Mouse (Mus musculus) neutrophil, adult 5-6 weeks (primary cell): Measurements from ENCODE around the gene Cntf. TPM values are rescaled to one million over a fixed set of nuclear protein-coding genes. Genes with fewer than 3 reads are reported as not detected.
"Not testable (repeated sequence)": the region's sequence is repeated elsewhere in the genome, so short reads cannot be mapped to it uniquely, and the experiment has no call there.

Source experiments
- ATAC-seq: fragments of 151-379, 151-347 bp; 2 replicates; pipeline ENCODE4 v1.8.0; 2017; ENCODE audit warnings: mild to moderate bottlenecking, moderate TSS enrichment; ENCODE audit not compliant: insufficient number of reproducible peaks, poor library complexity, low FRiP score, severe bottlenecking; ENCODE audit errors: extremely low read depth
- total RNA-seq: library from RNA; stranded (forward); fragments of 200-1000 nt; gene quantifications from 2 replicates; pipeline ENCODE4 v1.2.3, GENCODE M21; 2017

The Cntf gene
- total RNA-seq, 1 experiment from 2014 or later: 2.2 TPM

DNA sequence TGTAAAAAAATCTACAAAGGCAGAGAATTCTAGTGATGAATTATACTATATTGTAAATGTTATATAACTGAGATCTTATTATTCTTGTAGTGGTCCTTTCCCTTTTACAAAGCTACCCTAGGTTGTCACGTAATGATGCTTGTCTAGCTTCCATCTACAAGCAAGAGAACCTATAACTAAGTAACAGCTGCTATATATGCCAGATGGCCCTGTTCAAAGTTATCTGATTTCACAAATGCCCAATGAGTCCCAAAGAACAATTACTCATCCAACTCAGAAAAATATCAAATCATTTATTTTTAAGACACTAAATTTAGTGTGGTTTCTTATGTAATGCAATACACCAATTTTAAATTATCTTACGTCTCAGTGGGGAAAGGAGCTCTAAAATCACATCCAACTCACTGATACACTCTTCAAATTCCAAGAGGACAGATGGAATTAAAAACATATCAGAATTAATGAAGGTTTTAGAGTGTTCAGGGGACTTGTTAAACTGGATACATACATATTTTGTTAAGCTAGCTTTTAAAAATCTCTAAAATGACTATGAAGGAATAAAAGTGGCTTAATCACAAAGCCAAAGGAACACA, 21.5 kb upstream of the Cntf start:
- no peak for ATAC-seq

- no peak for ATAC-seq
These were observed 15.0 kb upstream of the Cntf start for GRCm38 (mm10) chr19:12780437-12780836.

GRCm38 (mm10) chr19:12770888-12771287, 5.5 kb upstream of the Cntf start:
- no peak for ATAC-seq

- ATAC-seq: no peak
These were observed 3.0 kb downstream of the Cntf start for GRCm38 (mm10) chr19:12762212-12763130.

DNA sequence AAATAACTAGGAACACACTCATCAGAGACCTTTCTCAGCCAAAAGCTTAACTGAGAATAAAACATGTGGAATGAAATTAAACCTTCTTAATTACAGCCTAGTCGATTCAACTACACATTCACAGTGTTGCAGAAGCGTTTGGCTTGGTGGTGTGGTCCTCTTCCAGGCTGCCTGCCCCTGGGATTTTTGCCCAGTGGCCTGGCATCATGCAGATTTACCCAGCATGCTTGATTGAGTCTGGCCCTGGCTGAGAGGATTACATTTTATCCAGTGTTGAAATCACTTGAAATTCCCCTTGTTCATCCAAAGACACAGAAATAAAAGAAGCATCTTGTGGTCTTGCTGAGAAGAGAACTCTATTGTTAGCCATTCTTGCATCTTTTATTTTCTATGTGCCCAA, 5.8 kb downstream of the Cntf start:
- no peak for ATAC-seq

DNA sequence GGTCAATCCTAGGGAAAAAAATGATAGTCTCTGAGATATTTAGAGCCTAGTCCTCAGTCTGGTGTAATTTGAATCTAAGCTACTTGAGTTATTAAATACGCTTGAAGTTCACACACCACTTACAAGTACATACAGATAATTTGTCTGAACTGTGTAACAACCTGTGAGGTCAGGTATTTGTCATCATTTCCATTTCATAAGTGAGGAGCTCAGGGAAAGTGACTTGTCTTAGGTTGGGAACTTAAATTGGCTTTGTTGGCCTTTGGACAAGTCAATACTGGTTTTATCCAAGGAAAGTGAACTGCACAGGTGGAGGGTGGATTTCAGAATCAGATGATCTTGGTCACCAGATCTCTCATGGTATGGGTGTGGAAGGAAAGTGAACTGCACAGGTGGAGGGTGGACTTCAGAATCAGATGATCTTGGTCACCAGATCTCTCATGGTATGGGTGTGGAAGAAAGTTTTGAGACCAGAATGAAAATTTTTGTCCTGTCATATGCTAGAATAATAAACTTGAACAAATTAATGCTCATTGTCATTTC, 6.4 kb downstream of the Cntf start:
- no peak for ATAC-seq

DNA sequence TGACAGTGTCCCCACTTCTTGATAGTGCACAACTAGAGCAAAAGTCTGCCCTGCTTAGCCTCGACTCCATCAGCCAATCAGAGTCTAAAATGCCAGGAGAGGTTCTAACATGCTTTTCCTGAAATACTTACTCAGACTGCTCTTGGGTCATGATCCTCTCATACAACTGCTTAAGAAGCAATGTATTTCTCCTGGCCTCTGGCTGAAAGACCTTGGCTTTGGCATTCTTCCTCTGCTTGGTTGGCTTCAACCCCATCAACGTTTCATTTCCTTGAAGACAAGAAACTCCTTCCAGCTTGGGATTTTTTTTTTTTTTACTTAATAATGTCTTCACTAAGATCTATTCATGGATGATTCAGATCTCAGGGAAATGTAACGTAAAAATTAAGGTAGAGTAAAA, 9.1 kb downstream of the Cntf start:
- ATAC-seq: no peak

GRCm38 (mm10) chr19:12731950-12732349, 33.5 kb downstream of the Cntf start:
- no peak for ATAC-seq

DNA sequence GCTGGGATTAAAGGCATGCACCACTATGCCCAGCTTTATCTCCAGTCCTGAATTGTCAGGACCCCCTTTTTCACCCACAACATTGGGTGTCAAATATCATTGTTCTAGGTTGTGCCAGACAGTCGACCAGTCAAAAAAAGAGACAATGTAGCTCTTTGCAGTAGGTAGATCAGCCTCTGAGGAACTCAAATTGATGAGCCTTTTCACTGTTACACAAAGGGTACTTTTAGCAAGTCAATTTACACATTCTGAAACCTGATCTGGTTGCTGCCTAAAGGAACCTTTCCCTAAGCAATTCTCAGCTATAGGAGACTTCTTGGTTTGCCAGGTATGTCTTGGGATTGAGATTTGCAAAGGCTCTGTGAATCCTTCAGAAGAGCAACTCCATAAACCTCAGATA, 34.4 kb downstream of the Cntf start:
- no peak for ATAC-seq

GRCm38 (mm10) chr19:12725851-12726250, 39.6 kb downstream of the Cntf start:
- ATAC-seq: no peak

- ATAC-seq: no peak
These were observed 43.1 kb downstream of the Cntf start for GRCm38 (mm10) chr19:12722308-12722707.

- ATAC-seq: not testable (repeated sequence)
These were observed 43.8 kb downstream of the Cntf start for GRCm38 (mm10) chr19:12721596-12721995.

DNA sequence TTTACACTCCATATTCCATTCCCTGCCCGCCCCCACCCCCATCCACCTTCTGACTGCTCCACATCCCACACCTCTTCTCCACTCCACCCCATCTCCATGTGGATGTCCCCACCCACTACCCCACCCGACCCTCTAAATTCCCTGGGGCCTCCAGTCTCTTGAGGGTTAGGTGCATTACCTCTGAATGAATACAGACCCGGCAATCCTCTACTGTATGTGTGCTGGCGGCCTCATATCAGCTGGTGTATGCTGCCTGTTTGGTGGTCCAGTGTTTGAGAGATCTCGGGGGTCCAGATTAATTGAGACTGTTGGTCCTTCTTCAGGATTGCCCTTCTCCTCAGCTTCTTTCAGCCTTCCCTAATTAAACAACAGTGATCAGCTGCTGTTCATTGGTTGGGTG, 44.5 kb downstream of the Cntf start:
- ATAC-seq: not testable (repeated sequence)

DNA sequence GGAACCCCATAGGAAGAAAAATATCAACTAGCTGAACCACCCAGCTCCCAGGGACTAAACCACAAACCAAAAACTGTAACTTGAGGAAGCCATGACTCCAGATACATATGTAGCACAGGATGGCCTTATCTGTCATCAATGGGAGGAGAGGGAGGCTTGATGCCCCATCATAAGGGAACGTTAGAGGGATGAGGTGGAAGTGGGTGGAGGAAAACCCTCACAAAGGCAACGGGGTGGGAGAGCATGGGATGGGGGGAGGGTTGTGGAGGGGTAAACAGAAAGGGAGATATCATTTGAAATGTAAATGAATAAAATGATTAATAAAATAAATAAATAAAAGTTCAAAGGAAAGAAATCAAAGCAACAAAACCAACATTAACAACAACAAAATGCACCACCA, 45.0 kb downstream of the Cntf start:
- no peak for ATAC-seq

GRCm38 (mm10) chr19:12719189-12719588, 46.2 kb downstream of the Cntf start:
- ATAC-seq: no peak

Other genes with a start within 250 kb of the Cntf start
- 326 and 339 TPM in 2 replicates for gene Fam111a, start 219.9 kb downstream of the Cntf start, total RNA-seq
- not detected in 2 replicates for gene Gm4952, start 165.7 kb downstream of the Cntf start, total RNA-seq
- not detected in 2 replicates for gene Glyat, start 132.3 kb downstream of the Cntf start, total RNA-seq
- not detected in 2 replicates for gene Olfr1442, start 95.2 kb downstream of the Cntf start, total RNA-seq
- gene Olfr1443, start 87.5 kb downstream of the Cntf start, total RNA-seq: not detected in 2 replicates
- gene Keg1, start 69.8 kb downstream of the Cntf start, total RNA-seq: not detected in 2 replicates
- gene Zfp91, start 30.5 kb upstream of the Cntf start, total RNA-seq: 74.2 and 77.0 TPM in 2 replicates
- gene Lpxn, start 30.6 kb upstream of the Cntf start, total RNA-seq: 49.7 and 54.9 TPM in 2 replicates
- 1.5 and 1.9 TPM in 2 replicates for gene Gm5244, start 81.0 kb upstream of the Cntf start, total RNA-seq
- gene Olfr1444, start 91.7 kb upstream of the Cntf start, total RNA-seq: 0.61 TPM in 1 of 2 replicates, not detected in the other
- gene Olfr1445, start 118.2 kb upstream of the Cntf start, total RNA-seq: not detected in 2 replicates
- not detected in 2 replicates for gene Olfr1446, start 127.9 kb upstream of the Cntf start, total RNA-seq
- gene Olfr1447, start 138.1 kb upstream of the Cntf start, total RNA-seq: not detected in 2 replicates
- not detected in 2 replicates for gene Olfr1448, start 158.8 kb upstream of the Cntf start, total RNA-seq
- 0.81 TPM in 1 of 2 replicates, not detected in the other for gene Olfr1449, start 165.2 kb upstream of the Cntf start, total RNA-seq
- 0.49 TPM in 1 of 2 replicates, not detected in the other for gene Olfr1450, start 184.6 kb upstream of the Cntf start, total RNA-seq
- gene Olfr1451, start 229.4 kb upstream of the Cntf start, total RNA-seq: not detected in 2 replicates